Mouse (Mus musculus) embryonic facial prominence, embryonic 11.5 days (tissue): ENCODE measurements around the gene Mnd1. TPM values are rescaled to one million over a fixed set of nuclear protein-coding genes. Genes with fewer than 3 reads are reported as not detected.

ENCODE experiments used
- ATAC-seq: fragments of 200-750 bp; cut with Nextera tagmentation; replicated peaks from 2 replicates; pipeline ENCODE4 v1.8.0; 2017; ENCODE audit warnings: low read depth; ENCODE audit not compliant: insufficient number of reproducible peaks, low FRiP score, low TSS enrichment
- DNase-seq: peaks from one replicate; pipeline ENCODE4 v3.0.0-alpha.2; 2015; ENCODE audit warnings: low spot score
- H3K27ac ChIP-seq: fragments of 300-500 bp; sonication (generic); replicated peaks from 2 replicates; pipeline ENCODE4 v1.5.1; 2014; ENCODE audit warnings: mild to moderate bottlenecking, low read depth, low read length, control low read depth
- H3K27me3 ChIP-seq: fragments of 300-500 bp; sonication (generic); 2 replicates; pipeline ENCODE4 v1.6.1; 2014; ENCODE audit warnings: mild to moderate bottlenecking, low read length, moderate library complexity, mixed read lengths; ENCODE audit not compliant: control insufficient read depth, insufficient read depth
- H3K36me3 ChIP-seq: fragments of 300-500 bp; sonication (generic); replicated peaks from 2 replicates; pipeline ENCODE4 v1.6.1; 2014; ENCODE audit warnings: low read depth, mild to moderate bottlenecking, low read length, moderate library complexity, mixed read lengths; ENCODE audit not compliant: control insufficient read depth, insufficient read depth
- H3K4me1 ChIP-seq: fragments of 300-500 bp; sonication (generic); 2 replicates; pipeline ENCODE4 v1.6.1; 2014; ENCODE audit warnings: low read length, mixed read lengths; ENCODE audit not compliant: control insufficient read depth, insufficient read depth
- H3K4me2 ChIP-seq: fragments of 300-500 bp; sonication (generic); 2 replicates; pipeline ENCODE4 v1.6.1; 2014; ENCODE audit warnings: low read depth, mild to moderate bottlenecking, control low read depth, low read length, moderate library complexity
- H3K4me3 ChIP-seq: fragments of 300-500 bp; sonication (generic); 2 replicates; pipeline ENCODE4 v1.5.1; 2014; ENCODE audit warnings: low read depth, low read length, control low read depth
- H3K9ac ChIP-seq: fragments of 300-500 bp; sonication (generic); replicated peaks from 2 replicates; pipeline ENCODE4 v1.6.1; 2014; ENCODE audit warnings: mild to moderate bottlenecking, control low read depth, low read length
- H3K9me3 ChIP-seq: fragments of 300-500 bp; sonication (generic); replicated peaks from 2 replicates; pipeline ENCODE4 v1.6.1; 2016; ENCODE audit warnings: mild to moderate bottlenecking, low read length, inconsistent platforms, mixed read lengths; ENCODE audit not compliant: control insufficient read depth
- WGBS: fragments of 180-500 bp; shearing (Covaris S2); extraction: QIAGEN DNeasy Blood & Tissue Kit; methylation state at CpG from one replicate; pipeline ENCODE4 v1.1.7; 2014; 5-methylcytosine and 5-hydroxymethylcytosine counted together
- polyA plus RNA-seq: library from polyadenylated mRNA; unstranded; fragments of >200 nt; fragmentation: Nextera tagmentation; extraction: Ambion mirVana; gene quantifications from 2 replicates; pipeline ENCODE4 v1.2.1, GENCODE M21; 2014

Gene Mnd1
- polyA plus RNA-seq, 1 experiment from 2014 or later, result 18.5 TPM

- Histone ChIP-seq H3K27ac (peak overlapping the region; percentile 89), H3K36me3 (no peaks in the 10 kb centered on the region), H3K4me2 (peak overlapping the region; percentile 96), H3K4me1 (peaks cover 2% of the 10 kb centered on the region; the same call in 1 of the 2 replicates), H3K27me3 (no peaks in the 10 kb centered on the region), H3K4me3 (peak overlapping the region; percentile 73), H3K9me3 (no peaks in the 10 kb centered on the region), H3K9ac (peak overlapping the region; percentile 97)
- DNase-seq (peak; percentile 48), ATAC-seq (peak; percentile 17; the same call in 1 of the 2 replicates)
- WGBS, result 0% methylated on average over 40 of the region's 42 CpGs
Observed at GRCm38 (mm10) chr3:84038981-84039645, 116.5 kb downstream of the Mnd1 start.

- no peaks in the 10 kb centered on the region for H3K9me3 ChIP-seq
- DNase-seq (no peak), ATAC-seq (no peak)
- H3K36me3 ChIP-seq, result no peaks in the 10 kb centered on the region
- H3K27me3 ChIP-seq, result no peaks in the 10 kb centered on the region
- H3K4me1 ChIP-seq, result peaks cover 2% of the 10 kb centered on the region; the same call in 1 of the 2 replicates
- H3K4me2 ChIP-seq, result peak overlapping the region; percentile 96
- H3K27ac ChIP-seq, result no peak overlapping the region
- H3K4me3 ChIP-seq, result peak overlapping the region; percentile 73
- 33% methylated on average over 1 of the region's 1 CpGs for WGBS
- H3K9ac ChIP-seq, result peak overlapping the region; percentile 97
Observed at GRCm38 (mm10) chr3:84038126-84038525, 117.5 kb downstream of the Mnd1 start.

Other genes starting within 250 kb of the Mnd1 start
- 83.2 and 84.2 TPM in 2 replicates for gene Tmem131l, start 115.6 kb downstream of the Mnd1 start, polyA plus RNA-seq
- 0.21 and 0.42 TPM in 2 replicates for gene Gm6525, start 18.3 kb upstream of the Mnd1 start, polyA plus RNA-seq
- 37.4 and 37.7 TPM in 2 replicates for gene Trim2, start 151.1 kb upstream of the Mnd1 start, polyA plus RNA-seq